Mouse (Mus musculus): ENCODE results near the gene Gm12169. TPM values are rescaled to one million over a fixed set of nuclear protein-coding genes. Genes with fewer than 3 reads are reported as not detected.

The Gm12169 gene
- polyA plus RNA-seq, 1 experiment, result not detected

DNA sequence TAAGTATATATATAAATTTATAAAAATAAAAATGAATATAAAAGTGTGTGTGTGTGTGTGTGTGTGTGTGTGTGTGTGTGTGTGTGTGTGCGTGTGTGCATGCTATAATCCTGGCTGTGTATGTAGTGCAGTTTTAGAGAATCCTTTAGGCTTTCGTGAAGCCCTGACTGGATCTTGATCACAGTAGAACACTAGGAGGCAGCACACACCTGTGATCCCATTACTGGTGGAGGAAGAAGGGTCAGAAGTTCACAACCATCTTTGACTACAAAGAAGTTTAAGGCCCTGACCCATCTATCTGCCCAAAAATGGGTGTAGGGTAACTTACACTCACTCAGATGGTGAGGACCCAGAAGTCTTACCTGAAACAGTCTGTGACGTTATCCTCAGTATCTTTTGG lies 1.3 kb upstream of the Gm12169 start:
- no peak overlapping the region for H3K4me3 ChIP-seq (ENCODE audit: control insufficient read depth, low read depth, low read length)
- no peak for TF ChIP-seq CTCF (IDR thresholded peaks at IDR 0.05; ENCODE audit: control insufficient read depth, insufficient read depth, insufficient replicate concordance, low read depth, low read length)

GRCm38 (mm10) chr11:46530149-46530548 lies 6.1 kb downstream of the Gm12169 start:
- H3K4me1 ChIP-seq (ENCODE audit: control insufficient read depth, insufficient read depth, low read length), result no peaks in the 10 kb centered on the region
- no peak overlapping the region for H3K27ac ChIP-seq (ENCODE audit: control insufficient read depth, insufficient read depth, low read depth, low read length)
- H3K27me3 ChIP-seq (ENCODE audit: control insufficient read depth, insufficient read depth, low read length), result no peaks in the 10 kb centered on the region
- H3K36me3 ChIP-seq (ENCODE audit: control insufficient read depth, insufficient read depth, low read length), result no peaks in the 10 kb centered on the region
- H3K4me3 ChIP-seq (ENCODE audit: control insufficient read depth, low read depth, low read length), result no peak overlapping the region
- TF ChIP-seq CTCF (IDR thresholded peaks at IDR 0.05; ENCODE audit: control insufficient read depth, insufficient read depth, insufficient replicate concordance, low read depth, low read length), result no peak
- no peak for TF ChIP-seq POLR2A (IDR thresholded peaks at IDR 0.05; ENCODE audit: control insufficient read depth, low read depth, low read length)

More for the DNA sequence above, 1.3 kb upstream of the Gm12169 start:
- Histone ChIP-seq H3K27me3 (ENCODE audit: control insufficient read depth, insufficient read depth, low read length) (no peaks in the 10 kb centered on the region), H3K27ac (ENCODE audit: control insufficient read depth, insufficient read depth, low read depth, low read length) (no peak overlapping the region), H3K36me3 (ENCODE audit: control insufficient read depth, insufficient read depth, low read length) (no peaks in the 10 kb centered on the region), H3K4me1 (ENCODE audit: control insufficient read depth, insufficient read depth, low read length) (no peaks in the 10 kb centered on the region)

DNA sequence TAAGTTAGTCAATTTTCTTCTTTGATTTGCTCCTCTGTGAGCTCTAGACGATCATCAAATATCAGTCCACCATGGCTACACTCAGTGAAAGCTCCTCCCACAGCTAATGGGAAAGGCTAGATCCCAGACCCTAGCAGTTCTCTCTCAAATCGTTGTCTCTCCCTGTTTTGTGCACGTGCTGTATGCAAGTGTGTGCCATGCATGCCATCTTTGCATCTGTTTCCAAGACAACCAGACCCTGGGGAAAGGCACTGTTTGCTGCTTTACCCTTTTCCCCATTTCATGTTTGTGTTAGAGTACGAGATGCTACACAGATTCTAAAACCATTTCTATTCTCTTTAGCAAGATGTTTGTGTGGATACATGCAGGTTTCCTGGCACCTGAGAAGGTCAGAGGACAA lies 13.0 kb downstream of the Gm12169 start:
- Histone ChIP-seq H3K4me1 (ENCODE audit: control insufficient read depth, insufficient read depth, low read length) (no peaks in the 10 kb centered on the region), H3K27me3 (ENCODE audit: control insufficient read depth, insufficient read depth, low read length) (no peaks in the 10 kb centered on the region), H3K36me3 (ENCODE audit: control insufficient read depth, insufficient read depth, low read length) (no peaks in the 10 kb centered on the region), H3K4me3 (ENCODE audit: control insufficient read depth, low read depth, low read length) (no peak overlapping the region), H3K27ac (ENCODE audit: control insufficient read depth, insufficient read depth, low read depth, low read length) (no peak overlapping the region)
- TF ChIP-seq CTCF (IDR thresholded peaks at IDR 0.05; ENCODE audit: control insufficient read depth, insufficient read depth, insufficient replicate concordance, low read depth, low read length) (no peak), POLR2A (IDR thresholded peaks at IDR 0.05; ENCODE audit: control insufficient read depth, low read depth, low read length) (no peak)

GRCm38 (mm10) chr11:46543530-46543929 lies 19.5 kb downstream of the Gm12169 start:
- no peak overlapping the region for H3K27ac ChIP-seq (ENCODE audit: control insufficient read depth, insufficient read depth, low read depth, low read length)
- no peak overlapping the region for H3K4me3 ChIP-seq (ENCODE audit: control insufficient read depth, low read depth, low read length)
- no peaks in the 10 kb centered on the region for H3K4me1 ChIP-seq (ENCODE audit: control insufficient read depth, insufficient read depth, low read length)
- H3K27me3 ChIP-seq (ENCODE audit: control insufficient read depth, insufficient read depth, low read length), result no peaks in the 10 kb centered on the region
- no peaks in the 10 kb centered on the region for H3K36me3 ChIP-seq (ENCODE audit: control insufficient read depth, insufficient read depth, low read length)
- TF ChIP-seq CTCF (IDR thresholded peaks at IDR 0.05; ENCODE audit: control insufficient read depth, insufficient read depth, insufficient replicate concordance, low read depth, low read length) (no peak), POLR2A (IDR thresholded peaks at IDR 0.05; ENCODE audit: control insufficient read depth, low read depth, low read length) (no peak)

GRCm38 (mm10) chr11:46549721-46550120 lies 25.7 kb downstream of the Gm12169 start:
- Histone ChIP-seq H3K4me3 (ENCODE audit: control insufficient read depth, low read depth, low read length) (no peak overlapping the region), H3K27me3 (ENCODE audit: control insufficient read depth, insufficient read depth, low read length) (no peaks in the 10 kb centered on the region), H3K4me1 (ENCODE audit: control insufficient read depth, insufficient read depth, low read length) (no peaks in the 10 kb centered on the region), H3K27ac (ENCODE audit: control insufficient read depth, insufficient read depth, low read depth, low read length) (no peak overlapping the region), H3K36me3 (ENCODE audit: control insufficient read depth, insufficient read depth, low read length) (no peaks in the 10 kb centered on the region)
- TF ChIP-seq POLR2A (IDR thresholded peaks at IDR 0.05; ENCODE audit: control insufficient read depth, low read depth, low read length) (no peak), CTCF (IDR thresholded peaks at IDR 0.05; ENCODE audit: control insufficient read depth, insufficient read depth, insufficient replicate concordance, low read depth, low read length) (no peak)

GRCm38 (mm10) chr11:46552741-46553140 lies 28.7 kb downstream of the Gm12169 start:
- Histone ChIP-seq H3K36me3 (ENCODE audit: control insufficient read depth, insufficient read depth, low read length) (no peaks in the 10 kb centered on the region), H3K27ac (ENCODE audit: control insufficient read depth, insufficient read depth, low read depth, low read length) (no peak overlapping the region), H3K4me1 (ENCODE audit: control insufficient read depth, insufficient read depth, low read length) (no peaks in the 10 kb centered on the region), H3K4me3 (ENCODE audit: control insufficient read depth, low read depth, low read length) (no peak overlapping the region), H3K27me3 (ENCODE audit: control insufficient read depth, insufficient read depth, low read length) (no peaks in the 10 kb centered on the region)
- TF ChIP-seq CTCF (IDR thresholded peaks at IDR 0.05; ENCODE audit: control insufficient read depth, insufficient read depth, insufficient replicate concordance, low read depth, low read length), result no peak
- TF ChIP-seq POLR2A (IDR thresholded peaks at IDR 0.05; ENCODE audit: control insufficient read depth, low read depth, low read length), result no peak

DNA sequence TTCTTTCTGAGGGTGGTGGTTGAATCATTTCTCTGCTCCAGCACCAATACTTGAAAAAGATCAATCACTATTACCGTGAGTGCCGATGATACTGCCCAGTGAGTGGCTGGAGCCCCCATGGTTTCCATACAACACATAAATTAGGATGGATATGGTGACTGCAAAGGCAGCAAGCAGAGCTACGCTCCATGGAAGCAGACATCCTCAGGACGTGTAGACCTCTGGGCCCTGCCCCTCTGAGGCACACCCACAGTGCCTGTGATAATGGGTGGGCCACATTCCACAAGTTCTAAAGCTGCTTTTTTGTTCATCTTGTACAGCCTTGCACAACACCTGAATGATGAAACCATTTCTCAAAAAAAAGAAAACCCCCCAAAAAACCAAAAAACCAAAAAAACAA lies 37.1 kb downstream of the Gm12169 start:
- Histone ChIP-seq H3K4me1 (ENCODE audit: control insufficient read depth, insufficient read depth, low read length) (no peaks in the 10 kb centered on the region), H3K27me3 (ENCODE audit: control insufficient read depth, insufficient read depth, low read length) (no peaks in the 10 kb centered on the region), H3K36me3 (ENCODE audit: control insufficient read depth, insufficient read depth, low read length) (no peaks in the 10 kb centered on the region), H3K27ac (ENCODE audit: control insufficient read depth, insufficient read depth, low read depth, low read length) (no peak overlapping the region), H3K4me3 (ENCODE audit: control insufficient read depth, low read depth, low read length) (no peak overlapping the region)
- TF ChIP-seq CTCF (IDR thresholded peaks at IDR 0.05; ENCODE audit: control insufficient read depth, insufficient read depth, insufficient replicate concordance, low read depth, low read length), result no peak
- TF ChIP-seq POLR2A (IDR thresholded peaks at IDR 0.05; ENCODE audit: control insufficient read depth, low read depth, low read length), result no peak

GRCm38 (mm10) chr11:46564671-46565070 lies 40.7 kb downstream of the Gm12169 start:
- TF ChIP-seq CTCF (IDR thresholded peaks at IDR 0.05; ENCODE audit: control insufficient read depth, insufficient read depth, insufficient replicate concordance, low read depth, low read length), result no peak
- no peak for TF ChIP-seq POLR2A (IDR thresholded peaks at IDR 0.05; ENCODE audit: control insufficient read depth, low read depth, low read length)
- H3K36me3 ChIP-seq (ENCODE audit: control insufficient read depth, insufficient read depth, low read length), result no peaks in the 10 kb centered on the region
- no peaks in the 10 kb centered on the region for H3K27me3 ChIP-seq (ENCODE audit: control insufficient read depth, insufficient read depth, low read length)
- H3K27ac ChIP-seq (ENCODE audit: control insufficient read depth, insufficient read depth, low read depth, low read length), result no peak overlapping the region
- H3K4me3 ChIP-seq (ENCODE audit: control insufficient read depth, low read depth, low read length), result no peak overlapping the region
- no peaks in the 10 kb centered on the region for H3K4me1 ChIP-seq (ENCODE audit: control insufficient read depth, insufficient read depth, low read length)

All from testis, adult 2 months (tissue).